Mouse (Mus musculus) layer of hippocampus, adult 18-20 months (tissue): ENCODE measurements around the gene Gpr132. TPM values are rescaled to one million over a fixed set of nuclear protein-coding genes. Genes with fewer than 3 reads are reported as not detected.

Experiments used
- total RNA-seq, 2 experiments: library from RNA; stranded (reverse); gene quantifications; 2 replicates each; pipeline ENCODE4 v1.2.3; 2021

The Gpr132 gene
- total RNA-seq, 2 experiments from 2014 or later: not detected

Other genes with a start within 250 kb of the Gpr132 start
- 10 to 100 TPM; 14.3 to 15.7 TPM for gene Adssl1, start 248.2 kb downstream of the Gpr132 start, total RNA-seq
- 10 to 100 TPM; 23.4 TPM for gene Siva1, start 223.5 kb downstream of the Gpr132 start, total RNA-seq
- 100 to 1,000 TPM; 169 to 170 TPM for gene Akt1, start 193.3 kb downstream of the Gpr132 start, total RNA-seq
- under 1 TPM; 0.61 to 0.97 TPM for gene Zbtb42, start 189.4 kb downstream of the Gpr132 start, total RNA-seq
- 100 to 1,000 TPM; 192 to 208 TPM for gene Cep170b, start 147.8 kb downstream of the Gpr132 start, total RNA-seq
- gene Pld4, start 107.6 kb downstream of the Gpr132 start, total RNA-seq: 10 to 100 TPM; 10.2 to 11.0 TPM
- 1 to 10 TPM; 3.4 to 3.8 TPM for gene Ahnak2, start 65.6 kb downstream of the Gpr132 start, total RNA-seq
- 10 to 100 TPM; 11.4 to 14.2 TPM for gene Clba1, start 59.3 kb downstream of the Gpr132 start, total RNA-seq
- gene Cdca4, start 38.8 kb downstream of the Gpr132 start, total RNA-seq: 10 to 100 TPM in 1 of 2 experiments, 1 to 10 TPM in 1; 7.4 to 10.0 TPM
- 10 to 100 TPM; 42.6 to 44.2 TPM for gene Jag2, start 61.5 kb upstream of the Gpr132 start, total RNA-seq
- 10 to 100 TPM; 12.8 to 14.6 TPM for gene Nudt14, start 73.9 kb upstream of the Gpr132 start, total RNA-seq
- 10 to 100 TPM; 56.3 to 62.2 TPM for gene Btbd6, start 108.3 kb upstream of the Gpr132 start, total RNA-seq
- gene Brf1, start 132.5 kb upstream of the Gpr132 start, total RNA-seq: 10 to 100 TPM; 48.3 to 55.2 TPM
- 10 to 100 TPM; 88.3 to 90.3 TPM for gene Pacs2, start 146.3 kb upstream of the Gpr132 start, total RNA-seq
- under 1 TPM; 0.32 to 0.91 TPM for gene Tex22, start 206.3 kb upstream of the Gpr132 start, total RNA-seq
- 10 to 100 TPM; 69.6 to 75.6 TPM for gene Mta1, start 230.1 kb upstream of the Gpr132 start, total RNA-seq